Mouse (Mus musculus) lung, embryonic 16.5 days (tissue): Measurements from ENCODE around the gene Kcnd2. TPM values are rescaled to one million over a fixed set of nuclear protein-coding genes. Genes with fewer than 3 reads are reported as not detected.

ENCODE experiments used
- ATAC-seq: fragments of 200-750 bp; cut with Nextera tagmentation; 2 replicates; pipeline ENCODE4 v1.8.0; 2017; ENCODE audit warnings: low read depth, mild to moderate bottlenecking, moderate library complexity
- H3K27ac ChIP-seq: fragments of 300-500 bp; sonication (generic); 2 replicates; pipeline ENCODE4 v1.5.1; 2014; ENCODE audit warnings: mild to moderate bottlenecking, control low read depth, low read length
- H3K27me3 ChIP-seq: fragments of 300-500 bp; sonication (generic); 2 replicates; pipeline ENCODE4 v1.6.1; 2014; ENCODE audit warnings: low read depth, low read length, mixed read lengths; ENCODE audit not compliant: control insufficient read depth, insufficient read depth
- H3K36me3 ChIP-seq: fragments of 300-500 bp; sonication (generic); 2 replicates; pipeline ENCODE4 v1.6.1; 2014; ENCODE audit warnings: low read length; ENCODE audit not compliant: control insufficient read depth, insufficient read depth
- H3K4me1 ChIP-seq: fragments of 300-500 bp; sonication (generic); replicated peaks from 2 replicates; pipeline ENCODE4 v1.6.1; 2014; ENCODE audit warnings: low read length, mixed read lengths; ENCODE audit not compliant: control insufficient read depth, insufficient read depth
- H3K4me2 ChIP-seq: fragments of 300-500 bp; sonication (generic); 2 replicates; pipeline ENCODE4 v1.6.1; 2014; ENCODE audit warnings: low read depth, low read length, control low read depth
- H3K4me3 ChIP-seq: fragments of 300-500 bp; sonication (generic); 2 replicates; pipeline ENCODE4 v1.5.1; 2014; ENCODE audit warnings: mild to moderate bottlenecking, low read length, control low read depth
- H3K9ac ChIP-seq: fragments of 300-500 bp; sonication (generic); 2 replicates; pipeline ENCODE4 v1.6.1; 2014; ENCODE audit warnings: low read length, control low read depth
- H3K9me3 ChIP-seq: fragments of 300-500 bp; sonication (generic); 2 replicates; pipeline ENCODE4 v1.6.1; 2016; ENCODE audit warnings: low read length; ENCODE audit not compliant: control insufficient read depth
- WGBS: fragments of 180-500 bp; shearing (Covaris S2); extraction: QIAGEN DNeasy Blood & Tissue Kit; methylation state at CpG from one replicate; pipeline ENCODE4 v1.1.7; 2014; 5-methylcytosine and 5-hydroxymethylcytosine counted together
- polyA plus RNA-seq: library from polyadenylated mRNA; unstranded; fragments of >200 nt; fragmentation: Nextera tagmentation; extraction: Ambion mirVana; gene quantifications from 2 replicates; pipeline ENCODE4 v1.2.1, GENCODE M21; 2015

Gene Kcnd2
- polyA plus RNA-seq, 1 experiment from 2014 or later = 0.14 TPM

DNA sequence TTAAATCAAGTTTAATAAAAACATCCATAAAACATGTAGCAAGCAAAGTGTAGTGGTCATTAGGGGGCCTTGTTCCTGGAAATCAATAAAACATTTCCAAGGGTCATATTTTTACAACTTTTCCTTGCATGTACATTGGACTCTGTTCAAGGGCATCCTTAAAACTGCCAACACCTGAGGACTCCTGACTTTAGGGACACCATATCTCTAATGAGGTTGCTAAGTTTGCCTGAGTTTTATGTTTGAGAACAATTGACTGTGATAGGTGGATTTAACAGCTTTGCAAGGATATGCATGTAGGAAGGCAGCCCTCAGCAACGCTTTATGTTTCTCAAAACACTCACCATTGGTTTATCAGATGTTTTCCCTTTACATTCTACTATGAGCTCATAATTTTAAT is 287.6 kb downstream of the Kcnd2 start:
- no peak overlapping the region for H3K4me3 ChIP-seq
- H3K9ac ChIP-seq = no peak overlapping the region

DNA sequence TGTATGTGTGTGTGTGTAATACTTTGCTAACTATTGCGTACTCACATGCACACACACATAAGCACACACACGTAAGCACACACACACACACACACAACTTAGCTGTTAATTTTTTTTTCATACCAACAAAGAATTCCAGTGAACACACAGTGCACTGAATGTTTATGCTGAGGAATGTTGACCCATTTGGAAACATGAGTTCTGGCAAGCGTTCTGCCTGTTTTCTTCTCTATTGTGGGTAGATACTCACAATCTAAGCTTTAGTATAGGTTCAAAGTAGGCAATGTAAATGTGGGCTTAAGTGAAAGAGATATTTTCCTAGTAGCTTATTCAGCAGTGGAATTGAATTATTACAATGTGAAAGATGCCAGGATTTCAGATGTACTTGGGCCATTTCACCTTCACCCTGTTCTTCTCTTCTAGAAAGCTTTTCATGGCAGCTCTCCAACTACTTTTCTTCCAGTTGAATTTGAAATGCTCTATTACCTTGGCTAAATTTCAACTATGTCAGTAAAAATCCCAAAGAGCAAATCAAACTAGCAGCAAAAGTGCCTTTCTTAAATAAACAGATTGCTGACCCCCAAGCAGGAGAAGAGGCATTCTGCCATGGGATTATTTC is 295.4 kb downstream of the Kcnd2 start:
- Histone ChIP-seq H3K9me3 (no peaks in the 10 kb centered on the region), H3K36me3 (no peaks in the 10 kb centered on the region), H3K27ac (no peak overlapping the region), H3K4me1 (no peaks in the 10 kb centered on the region), H3K4me2 (no peak overlapping the region), H3K27me3 (no peaks in the 10 kb centered on the region), H3K4me3 (no peak overlapping the region), H3K9ac (no peak overlapping the region)
- no peak for ATAC-seq
- 64% methylated on average over 3 of the region's 3 CpGs for WGBS

More for the DNA sequence above, 287.6 kb downstream of the Kcnd2 start:
- H3K9me3 ChIP-seq = no peaks in the 10 kb centered on the region
- no peaks in the 10 kb centered on the region for H3K4me1 ChIP-seq
- 77% methylated on average over 1 of the region's 1 CpGs for WGBS
- H3K27me3 ChIP-seq = no peaks in the 10 kb centered on the region
- no peak for ATAC-seq
- no peaks in the 10 kb centered on the region for H3K36me3 ChIP-seq
- no peak overlapping the region for H3K27ac ChIP-seq
- H3K4me2 ChIP-seq = no peak overlapping the region

DNA sequence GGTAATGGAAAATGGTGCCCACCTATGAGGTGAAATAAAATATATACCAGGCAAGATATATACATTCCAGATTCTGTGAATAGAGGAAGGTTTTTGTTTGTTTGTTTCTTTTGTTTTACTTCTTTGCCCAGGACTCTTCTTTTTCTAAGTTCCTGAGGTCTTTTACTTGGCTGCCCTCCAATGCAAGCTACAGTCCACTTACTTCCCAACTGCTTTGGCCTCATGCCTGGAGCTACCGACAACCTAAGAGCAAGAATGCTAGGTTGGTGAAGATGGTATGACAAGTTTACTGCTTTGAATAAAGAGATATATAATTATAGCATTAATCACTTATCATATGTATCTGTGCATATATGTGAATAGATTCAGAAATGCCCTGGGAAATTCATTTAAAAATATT is 305.0 kb downstream of the Kcnd2 start:
- Histone ChIP-seq H3K4me1 (no peaks in the 10 kb centered on the region), H3K4me3 (no peak overlapping the region), H3K4me2 (no peak overlapping the region), H3K27ac (no peak overlapping the region), H3K36me3 (no peaks in the 10 kb centered on the region), H3K27me3 (no peaks in the 10 kb centered on the region), H3K9ac (no peak overlapping the region), H3K9me3 (no peaks in the 10 kb centered on the region)
- ATAC-seq = no peak
- WGBS = 15% methylated on average over 1 of the region's 1 CpGs

DNA sequence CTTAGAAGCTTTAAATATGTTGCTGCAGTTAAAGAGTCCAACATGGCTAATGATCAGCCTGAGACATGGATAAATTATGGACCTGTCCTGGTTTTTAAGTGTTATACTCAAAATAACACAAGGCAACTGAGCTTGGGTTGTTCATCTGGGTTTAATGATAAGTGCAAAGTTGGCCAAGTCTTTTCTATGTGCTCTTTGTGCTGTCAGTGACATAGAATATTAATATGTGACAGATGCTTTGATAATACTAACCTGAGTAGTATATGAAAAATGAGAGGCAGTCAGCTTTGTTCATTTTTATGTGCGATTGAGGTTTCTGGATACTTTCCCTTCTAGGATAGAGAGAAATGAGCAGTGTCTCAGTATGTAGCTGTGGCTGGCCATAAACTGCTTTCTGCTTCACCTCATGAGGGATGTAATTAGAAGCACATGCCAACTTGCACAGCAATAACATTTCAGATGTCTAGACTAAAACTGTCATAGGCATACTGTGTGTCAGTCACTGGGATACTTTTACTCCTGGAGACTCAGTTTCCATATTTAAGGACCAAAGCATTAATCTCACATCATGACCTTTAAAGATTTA is 312.3 kb downstream of the Kcnd2 start:
- H3K4me2 ChIP-seq = no peak overlapping the region
- H3K9ac ChIP-seq = no peak overlapping the region
- no peaks in the 10 kb centered on the region for H3K27me3 ChIP-seq
- H3K9me3 ChIP-seq = no peaks in the 10 kb centered on the region
- H3K27ac ChIP-seq = no peak overlapping the region
- H3K4me3 ChIP-seq = no peak overlapping the region
- H3K4me1 ChIP-seq = no peaks in the 10 kb centered on the region
- 82% methylated on average over 1 of the region's 1 CpGs for WGBS
- H3K36me3 ChIP-seq = no peaks in the 10 kb centered on the region
- ATAC-seq = no peak

DNA sequence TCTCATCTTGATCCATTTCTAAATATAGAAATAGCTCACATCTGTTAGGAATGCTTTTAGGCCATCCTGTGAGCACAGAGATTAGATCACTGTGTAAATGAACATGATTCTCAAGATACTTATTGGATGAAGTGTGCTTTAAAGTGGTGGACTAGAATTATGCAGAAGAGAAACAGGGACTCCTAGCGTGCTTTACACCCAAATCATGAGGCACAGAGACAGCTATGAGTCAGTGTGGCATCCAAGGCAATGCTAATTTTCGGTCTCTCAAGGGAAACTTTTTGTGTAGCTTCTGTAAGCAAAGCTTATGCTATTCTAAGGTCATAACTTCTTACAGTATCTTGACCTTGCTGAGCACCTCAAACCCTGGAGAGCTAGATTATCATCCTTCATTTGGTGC is 318.7 kb downstream of the Kcnd2 start:
- no peak for ATAC-seq
- Histone ChIP-seq H3K4me3 (no peak overlapping the region), H3K4me1 (no peaks in the 10 kb centered on the region), H3K9ac (no peak overlapping the region), H3K4me2 (no peak overlapping the region), H3K27me3 (no peaks in the 10 kb centered on the region), H3K9me3 (no peaks in the 10 kb centered on the region), H3K36me3 (no peaks in the 10 kb centered on the region), H3K27ac (no peak overlapping the region)
- WGBS = 57% methylated on average over 2 of the region's 2 CpGs

DNA sequence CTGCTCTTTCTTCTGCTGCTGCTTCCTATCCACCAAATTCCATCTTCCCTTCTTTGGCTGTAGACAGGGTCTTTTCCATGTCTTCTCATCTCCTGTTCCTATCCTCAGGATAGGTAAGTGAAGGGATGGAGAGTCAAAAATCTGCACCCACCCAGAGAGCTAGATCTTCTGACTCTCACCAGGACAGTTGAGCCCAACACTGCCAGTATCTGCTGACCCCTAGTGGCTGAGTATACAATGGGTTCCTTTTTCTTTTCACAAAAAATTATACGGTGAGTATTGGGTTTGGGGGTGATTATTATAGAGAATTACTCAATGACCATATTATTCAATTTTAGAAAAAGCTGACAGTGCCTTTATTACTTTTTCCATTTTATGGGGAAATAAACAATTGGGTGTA is 319.5 kb downstream of the Kcnd2 start:
- 29% methylated on average over 1 of the region's 1 CpGs for WGBS
- no peak for ATAC-seq
- H3K9ac ChIP-seq = no peak overlapping the region
- H3K36me3 ChIP-seq = no peaks in the 10 kb centered on the region
- H3K4me3 ChIP-seq = no peak overlapping the region
- no peak overlapping the region for H3K4me2 ChIP-seq
- H3K27ac ChIP-seq = no peak overlapping the region
- H3K4me1 ChIP-seq = no peaks in the 10 kb centered on the region
- no peaks in the 10 kb centered on the region for H3K27me3 ChIP-seq
- no peaks in the 10 kb centered on the region for H3K9me3 ChIP-seq

DNA sequence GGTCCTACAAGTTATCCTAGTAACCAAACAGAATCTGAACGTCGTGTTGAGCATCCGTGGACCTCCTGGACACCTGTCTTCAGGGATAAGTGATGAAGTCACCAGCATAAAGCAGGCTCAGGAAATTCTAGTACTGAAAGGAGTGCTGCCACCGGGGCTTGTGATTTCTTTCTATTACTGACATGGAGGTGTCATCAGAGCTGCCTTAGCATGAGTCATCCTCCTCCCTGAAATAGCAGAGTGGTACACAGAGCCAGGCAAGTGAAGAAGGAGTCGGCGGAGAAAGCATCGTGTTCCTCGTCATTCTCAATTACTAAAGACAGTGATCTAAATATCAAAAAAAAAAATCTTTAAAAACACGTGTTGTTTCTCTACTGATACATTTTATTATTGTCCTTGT is 336.2 kb downstream of the Kcnd2 start:
- Histone ChIP-seq H3K4me2 (no peak overlapping the region), H3K9ac (no peak overlapping the region), H3K4me1 (no peaks in the 10 kb centered on the region), H3K4me3 (no peak overlapping the region), H3K27ac (no peak overlapping the region), H3K9me3 (no peaks in the 10 kb centered on the region), H3K36me3 (no peaks in the 10 kb centered on the region), H3K27me3 (no peaks in the 10 kb centered on the region)
- 73% methylated on average over 9 of the region's 9 CpGs for WGBS
- ATAC-seq = no peak

DNA sequence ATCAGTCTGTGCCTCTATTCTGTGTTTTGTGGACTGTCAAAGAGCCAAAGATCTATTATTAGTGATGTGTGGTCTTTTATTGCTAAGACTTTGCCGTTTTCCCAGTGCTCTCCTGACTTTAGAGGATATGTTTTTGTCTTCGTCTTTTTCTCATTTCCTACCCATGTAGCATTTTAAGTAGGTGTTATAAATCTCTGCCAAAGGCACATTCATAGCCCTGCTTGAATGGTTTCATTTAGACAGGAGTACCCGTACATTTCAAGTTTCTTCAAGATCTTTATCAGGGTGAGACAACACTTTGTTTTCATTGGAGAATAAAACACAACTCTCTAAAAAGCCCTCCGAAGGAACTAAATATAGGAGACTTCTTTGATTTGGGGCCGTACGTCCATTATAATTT is 355.7 kb downstream of the Kcnd2 start:
- Histone ChIP-seq H3K4me3 (no peak overlapping the region), H3K27me3 (no peaks in the 10 kb centered on the region), H3K4me2 (no peak overlapping the region), H3K36me3 (no peaks in the 10 kb centered on the region), H3K9ac (no peak overlapping the region), H3K9me3 (no peaks in the 10 kb centered on the region), H3K4me1 (no peaks in the 10 kb centered on the region), H3K27ac (no peak overlapping the region)
- 55% methylated on average over 6 of the region's 6 CpGs for WGBS
- no peak for ATAC-seq

DNA sequence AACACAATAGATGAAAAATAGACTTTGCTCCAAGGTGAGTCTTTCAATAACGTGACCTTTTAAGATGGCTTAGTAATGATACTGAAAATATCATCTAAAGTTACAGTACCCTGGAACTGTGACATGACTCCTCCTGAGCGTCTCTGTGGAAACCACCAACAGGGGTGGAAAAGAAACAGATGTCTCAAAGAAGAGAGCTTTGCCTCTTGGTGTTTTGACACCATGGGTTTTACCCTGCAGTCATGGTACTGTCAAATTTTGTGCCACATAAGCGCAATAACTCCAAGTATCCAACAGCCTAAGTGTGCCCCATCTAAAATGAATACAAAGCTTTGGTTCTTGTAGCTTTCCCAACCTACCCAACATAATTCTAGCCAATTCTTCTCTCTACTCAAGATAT is 374.9 kb downstream of the Kcnd2 start:
- Histone ChIP-seq H3K9me3 (no peaks in the 10 kb centered on the region), H3K36me3 (no peaks in the 10 kb centered on the region), H3K4me1 (no peaks in the 10 kb centered on the region), H3K27ac (no peak overlapping the region), H3K4me3 (no peak overlapping the region), H3K4me2 (no peak overlapping the region), H3K9ac (no peak overlapping the region), H3K27me3 (no peaks in the 10 kb centered on the region)
- ATAC-seq = no peak
- 78% methylated on average over 3 of the region's 3 CpGs for WGBS

DNA sequence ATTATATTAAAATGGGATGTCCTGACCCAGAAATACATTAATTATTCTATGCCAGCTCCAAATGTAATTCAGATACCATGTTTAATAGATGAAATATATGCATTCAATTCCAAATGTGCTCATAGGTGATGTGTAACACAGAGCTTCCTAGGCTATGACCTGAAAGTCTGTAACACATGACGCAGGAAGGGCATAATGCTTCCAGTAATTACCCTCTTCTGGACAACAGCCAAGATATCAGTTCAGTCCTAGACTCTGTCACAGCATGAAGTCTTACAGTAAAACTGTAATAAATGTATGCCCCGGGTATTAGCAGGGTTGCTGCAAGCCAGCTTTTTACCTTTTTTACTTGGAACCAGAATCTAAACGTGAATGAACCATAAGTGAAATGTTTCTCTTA is 382.1 kb downstream of the Kcnd2 start:
- Histone ChIP-seq H3K4me1 (no peaks in the 10 kb centered on the region), H3K4me2 (no peak overlapping the region), H3K36me3 (no peaks in the 10 kb centered on the region), H3K9ac (no peak overlapping the region), H3K27me3 (no peaks in the 10 kb centered on the region), H3K27ac (no peak overlapping the region), H3K4me3 (no peak overlapping the region), H3K9me3 (no peaks in the 10 kb centered on the region)
- ATAC-seq = no peak
- 51% methylated on average over 3 of the region's 3 CpGs for WGBS
